Mouse (Mus musculus) C2C12 (cell line): ENCODE data around the gene Srp9. TPM values are rescaled to one million over a fixed set of nuclear protein-coding genes. Genes with fewer than 3 reads are reported as not detected.

Source experiments
- H3K27me3 ChIP-seq: one replicate; pipeline ENCODE4 v1.6.1; 2011; ENCODE audit not compliant: control insufficient read depth, insufficient read depth, insufficient read length
- H3K36me3 ChIP-seq: one replicate; pipeline ENCODE4 v1.6.1; 2011; ENCODE audit not compliant: control insufficient read depth, insufficient read depth
- H3K4me3 ChIP-seq: one replicate; pipeline ENCODE4 v1.5.1; 2011; ENCODE audit warnings: mild to moderate bottlenecking, control low read depth; ENCODE audit not compliant: poor library complexity, insufficient read depth, severe bottlenecking
- H3K79me2 ChIP-seq: one replicate; pipeline ENCODE4 v1.6.1; 2011; ENCODE audit not compliant: control insufficient read depth, insufficient read depth
- H3K79me3 ChIP-seq: one replicate; pipeline ENCODE4 v1.6.1; 2011; ENCODE audit warnings: low read depth, control low read depth
- H3ac ChIP-seq: one replicate; pipeline ENCODE3; 2011; ENCODE audit warnings: low read depth; ENCODE audit not compliant: control insufficient read depth, insufficient read length
- CEBPB ChIP-seq: IDR thresholded peaks from one replicate; pipeline ENCODE4 v1.6.1; 2011; ENCODE audit warnings: low read depth, mild to moderate bottlenecking, control low read depth, moderate library complexity
- CTCF ChIP-seq: IDR thresholded peaks from one replicate; pipeline ENCODE4 v1.5.1; 2011; ENCODE audit not compliant: control insufficient read depth, insufficient read depth, insufficient read length
- FOSL1 ChIP-seq: IDR thresholded peaks from one replicate; pipeline ENCODE4 v1.8.0; 2011; ENCODE audit warnings: mild to moderate bottlenecking, low read length; ENCODE audit not compliant: poor library complexity, insufficient read depth, severe bottlenecking
- MAX ChIP-seq: IDR thresholded peaks from one replicate; pipeline ENCODE4 v1.6.1; 2011; ENCODE audit warnings: mild to moderate bottlenecking, control low read depth
- MYOD1 ChIP-seq: IDR thresholded peaks from one replicate; pipeline ENCODE4 v1.6.1; 2011; ENCODE audit warnings: low read depth; ENCODE audit not compliant: control insufficient read depth, insufficient read length
- MYOG ChIP-seq: IDR thresholded peaks from one replicate; pipeline ENCODE4 v1.6.1; 2011; ENCODE audit not compliant: control insufficient read depth, insufficient read length; ENCODE audit errors: extremely low read depth
- USF1 ChIP-seq: IDR thresholded peaks from one replicate; pipeline ENCODE4 v1.6.1; 2011; ENCODE audit warnings: low read depth, mild to moderate bottlenecking, control low read depth, moderate library complexity
- polyA plus RNA-seq: library from polyadenylated mRNA; unstranded; fragments of >200 nt; fragmentation: generic; extraction: Trizol; gene quantifications from one replicate; pipeline ENCODE4 v1.2.1, GENCODE M21; 2012; ENCODE audit warnings: missing spikeins

Srp9 gene
- polyA plus RNA-seq, 1 experiment, result 77.3 TPM

GRCm38 (mm10) chr1:182142725-182143124 is 18.2 kb downstream of the Srp9 start:
- TF ChIP-seq MYOG, result no peak
- TF ChIP-seq FOSL1, result no peak
- TF ChIP-seq USF1, result no peak
- no peak for TF ChIP-seq MYOD1
- no peak for TF ChIP-seq CTCF
- TF ChIP-seq CEBPB, result no peak
- no peak for TF ChIP-seq MAX
- Histone ChIP-seq H3K79me2 (no peaks in the 10 kb centered on the region), H3ac (no peak overlapping the region), H3K4me3 (no peak overlapping the region), H3K27me3 (peaks cover 7% of the 10 kb centered on the region), H3K36me3 (no peaks in the 10 kb centered on the region), H3K79me3 (no peaks in the 10 kb centered on the region)

- Histone ChIP-seq H3K36me3 (no peaks in the 10 kb centered on the region), H3ac (no peak overlapping the region), H3K4me3 (no peak overlapping the region), H3K79me2 (no peaks in the 10 kb centered on the region), H3K27me3 (peaks cover 7% of the 10 kb centered on the region), H3K79me3 (no peaks in the 10 kb centered on the region)
- TF ChIP-seq FOSL1, result no peak
- TF ChIP-seq MYOD1, result no peak
- no peak for TF ChIP-seq CEBPB
- TF ChIP-seq USF1, result no peak
- TF ChIP-seq MAX, result no peak
- TF ChIP-seq MYOG, result no peak
- TF ChIP-seq CTCF, result peak; percentile 7
These were observed 18.8 kb downstream of the Srp9 start for GRCm38 (mm10) chr1:182143288-182143687.

DNA sequence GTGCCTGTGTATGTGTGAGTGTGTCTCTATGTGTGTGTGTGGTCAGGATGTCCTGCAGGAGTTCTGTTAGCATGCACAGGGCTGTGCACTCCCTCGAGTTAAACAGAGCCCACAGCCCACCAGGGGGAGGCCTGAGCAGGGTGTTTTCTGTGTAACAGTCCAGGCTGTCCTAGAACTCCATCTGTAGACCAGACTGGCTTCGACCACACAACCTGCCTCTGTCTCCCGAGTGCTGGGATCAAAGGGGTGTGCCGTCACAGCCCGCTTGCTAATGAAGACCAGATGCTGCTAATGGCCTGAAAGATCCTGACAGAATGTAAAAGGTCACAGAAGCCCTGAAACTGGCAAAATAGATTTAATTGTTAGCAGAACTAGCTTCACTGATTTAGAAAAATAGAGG is 21.0 kb downstream of the Srp9 start:
- no peak for TF ChIP-seq USF1
- TF ChIP-seq MYOD1, result no peak
- no peak for TF ChIP-seq CEBPB
- no peak for TF ChIP-seq FOSL1
- TF ChIP-seq CTCF, result no peak
- TF ChIP-seq MAX, result no peak
- no peak for TF ChIP-seq MYOG
- H3K79me2 ChIP-seq, result no peaks in the 10 kb centered on the region
- H3K79me3 ChIP-seq, result no peaks in the 10 kb centered on the region
- no peak overlapping the region for H3K4me3 ChIP-seq
- H3K27me3 ChIP-seq, result peaks cover 7% of the 10 kb centered on the region
- no peak overlapping the region for H3ac ChIP-seq
- no peaks in the 10 kb centered on the region for H3K36me3 ChIP-seq

DNA sequence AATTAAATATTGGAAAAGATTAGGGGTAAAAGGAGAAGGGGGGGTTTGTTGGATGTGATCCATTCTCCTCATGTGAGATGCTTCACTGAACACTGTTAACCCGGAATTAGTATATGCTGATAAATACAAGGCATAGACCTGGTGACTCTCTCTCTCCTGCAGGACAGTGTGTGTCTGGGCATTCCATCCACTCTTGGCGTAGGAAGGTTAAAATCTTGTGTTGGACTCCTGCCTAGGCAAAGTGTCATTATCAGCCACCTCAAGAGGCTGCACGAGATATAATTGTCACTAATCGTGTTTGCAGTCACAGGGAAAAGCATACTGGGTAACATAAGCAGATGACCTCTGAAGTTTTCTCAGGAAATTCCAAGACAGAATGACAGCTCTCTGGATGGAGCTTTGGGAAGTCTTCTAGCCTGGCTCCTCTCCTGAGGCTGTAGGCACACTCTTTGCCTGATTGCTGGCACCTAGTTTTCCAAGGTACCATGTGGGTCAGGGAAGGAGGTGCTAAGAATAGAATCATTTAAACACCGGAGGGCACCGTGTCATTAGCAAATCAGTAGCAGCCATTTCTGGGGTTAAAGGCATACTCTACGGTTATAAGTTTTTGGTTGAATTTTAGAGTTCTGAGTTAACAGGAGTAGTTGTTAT is 24.5 kb downstream of the Srp9 start:
- Histone ChIP-seq H3K4me3 (no peak overlapping the region), H3K79me2 (no peaks in the 10 kb centered on the region), H3K27me3 (peaks cover 4% of the 10 kb centered on the region), H3K79me3 (no peaks in the 10 kb centered on the region), H3K36me3 (no peaks in the 10 kb centered on the region), H3ac (no peak overlapping the region)
- no peak for TF ChIP-seq MYOG
- no peak for TF ChIP-seq MYOD1
- TF ChIP-seq CTCF, result no peak
- no peak for TF ChIP-seq USF1
- no peak for TF ChIP-seq CEBPB
- no peak for TF ChIP-seq MAX
- TF ChIP-seq FOSL1, result no peak

DNA sequence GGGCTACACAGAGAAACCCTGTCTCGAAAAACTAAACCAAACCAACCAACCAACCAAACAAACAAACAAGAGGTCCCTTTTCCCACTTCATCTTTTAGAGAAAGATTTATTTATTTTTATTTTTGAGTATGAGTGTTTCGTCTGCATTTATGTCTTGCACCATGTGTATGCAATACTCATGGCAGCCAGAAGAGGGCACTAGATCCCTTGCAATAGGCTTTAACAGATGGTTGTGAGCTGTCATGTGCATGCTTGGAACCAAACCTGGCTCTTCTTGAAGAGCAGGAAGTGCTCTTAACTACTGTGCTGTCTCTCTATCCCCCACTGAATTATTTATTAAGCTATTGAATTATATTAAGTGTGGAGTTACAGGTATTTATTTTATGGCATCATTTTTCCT is 25.4 kb downstream of the Srp9 start:
- no peaks in the 10 kb centered on the region for H3K36me3 ChIP-seq
- TF ChIP-seq CEBPB, result no peak
- no peak for TF ChIP-seq MYOD1
- no peak for TF ChIP-seq CTCF
- no peak for TF ChIP-seq MYOG
- no peak for TF ChIP-seq FOSL1
- no peak overlapping the region for H3K4me3 ChIP-seq

GRCm38 (mm10) chr1:182157734-182158133 is 33.2 kb downstream of the Srp9 start:
- Histone ChIP-seq H3K79me3 (no peaks in the 10 kb centered on the region), H3K27me3 (peaks cover 11% of the 10 kb centered on the region), H3K4me3 (no peak overlapping the region), H3K36me3 (no peaks in the 10 kb centered on the region), H3ac (no peak overlapping the region), H3K79me2 (no peaks in the 10 kb centered on the region)
- TF ChIP-seq USF1 (no peak), FOSL1 (no peak), CTCF (no peak), MYOD1 (no peak), CEBPB (no peak), MAX (no peak), MYOG (no peak)

More for the DNA sequence above, 25.4 kb downstream of the Srp9 start:
- Histone ChIP-seq H3K79me3 (no peaks in the 10 kb centered on the region), H3K79me2 (no peaks in the 10 kb centered on the region), H3ac (no peak overlapping the region), H3K27me3 (no peaks in the 10 kb centered on the region)

- Histone ChIP-seq H3K79me3 (no peaks in the 10 kb centered on the region), H3K36me3 (no peaks in the 10 kb centered on the region), H3ac (no peak overlapping the region), H3K4me3 (no peak overlapping the region), H3K27me3 (peaks cover 20% of the 10 kb centered on the region), H3K79me2 (no peaks in the 10 kb centered on the region)
- no peak for TF ChIP-seq FOSL1
- no peak for TF ChIP-seq CTCF
- TF ChIP-seq MYOD1, result no peak
- no peak for TF ChIP-seq MAX
- TF ChIP-seq MYOG, result no peak
- no peak for TF ChIP-seq CEBPB
- TF ChIP-seq USF1, result no peak
These were observed 35.0 kb downstream of the Srp9 start for GRCm38 (mm10) chr1:182159575-182159974.
